Mouse (Mus musculus): ENCODE results near the gene Susd2. TPM values are rescaled to one million over a fixed set of nuclear protein-coding genes. Genes with fewer than 3 reads are reported as not detected.

Susd2 gene
- polyA plus RNA-seq, 1 experiment: 193 TPM

GRCm38 (mm10) chr10:75654053-75654452 is 10.2 kb upstream of the Susd2 start:
- 71% methylated on average over 4 of the region's 4 CpGs for whole genome bisulfite sequencing

GRCm38 (mm10) chr10:75651381-75652068 is 7.7 kb upstream of the Susd2 start:
- TF ChIP-seq CTCF (conservative IDR thresholded peaks at IDR 0.05; ENCODE audit: insufficient read depth, insufficient read length, low read depth, low read length) (no peak), POLR2A (IDR thresholded peaks at IDR 0.05; ENCODE audit: low read depth, low read length) (no peak)

More at GRCm38 (mm10) chr10:75654053-75654452, 10.2 kb upstream of the Susd2 start:
- Histone ChIP-seq H3K27me3 (replicated peaks; ENCODE audit: control insufficient read depth, insufficient read depth, low read length) (no peaks in the 10 kb centered on the region), H3K36me3 (ENCODE audit: control insufficient read depth, insufficient read depth, low read length) (no peaks in the 10 kb centered on the region), H3K4me3 (ENCODE audit: insufficient read depth, low read depth, low read length) (no peak overlapping the region), H3K27ac (ENCODE audit: insufficient read depth, low read depth, low read length) (no peak overlapping the region), H3K4me1 (ENCODE audit: control insufficient read depth, insufficient read depth, low read length) (peaks cover 5% of the 10 kb centered on the region; the same call in 1 of the 2 replicates)
- peak; percentile 65 for DNase-seq
- TF ChIP-seq POLR2A (IDR thresholded peaks at IDR 0.05; ENCODE audit: low read depth, low read length): no peak
- no peak for TF ChIP-seq CTCF (conservative IDR thresholded peaks at IDR 0.05; ENCODE audit: insufficient read depth, insufficient read length, low read depth, low read length)

GRCm38 (mm10) chr10:75650306-75650902 is 6.6 kb upstream of the Susd2 start:
- no peaks in the 10 kb centered on the region for H3K27me3 ChIP-seq (replicated peaks; ENCODE audit: control insufficient read depth, insufficient read depth, low read length)
- no peaks in the 10 kb centered on the region for H3K36me3 ChIP-seq (ENCODE audit: control insufficient read depth, insufficient read depth, low read length)
- no peak for TF ChIP-seq POLR2A (IDR thresholded peaks at IDR 0.05; ENCODE audit: low read depth, low read length)
- no peak for TF ChIP-seq CTCF (conservative IDR thresholded peaks at IDR 0.05; ENCODE audit: insufficient read depth, insufficient read length, low read depth, low read length)
- no peak overlapping the region for H3K4me3 ChIP-seq (ENCODE audit: insufficient read depth, low read depth, low read length)
- peaks cover 5% of the 10 kb centered on the region; the same call in 1 of the 2 replicates for H3K4me1 ChIP-seq (ENCODE audit: control insufficient read depth, insufficient read depth, low read length)
- WGBS: 87% methylated on average over 6 of the region's 6 CpGs
- DNase-seq: no peak
- no peak overlapping the region for H3K27ac ChIP-seq (ENCODE audit: insufficient read depth, low read depth, low read length)

More at GRCm38 (mm10) chr10:75651381-75652068, 7.7 kb upstream of the Susd2 start:
- no peak overlapping the region for H3K27ac ChIP-seq (ENCODE audit: insufficient read depth, low read depth, low read length)
- DNase-seq: peak; percentile 81
- H3K36me3 ChIP-seq (ENCODE audit: control insufficient read depth, insufficient read depth, low read length): no peaks in the 10 kb centered on the region
- WGBS: 71% methylated on average over 16 of the region's 16 CpGs
- no peak overlapping the region for H3K4me3 ChIP-seq (ENCODE audit: insufficient read depth, low read depth, low read length)
- no peaks in the 10 kb centered on the region for H3K27me3 ChIP-seq (replicated peaks; ENCODE audit: control insufficient read depth, insufficient read depth, low read length)
- peaks cover 5% of the 10 kb centered on the region; the same call in 1 of the 2 replicates for H3K4me1 ChIP-seq (ENCODE audit: control insufficient read depth, insufficient read depth, low read length)

GRCm38 (mm10) chr10:75649406-75649995 is 5.7 kb upstream of the Susd2 start:
- no peaks in the 10 kb centered on the region for H3K36me3 ChIP-seq (ENCODE audit: control insufficient read depth, insufficient read depth, low read length)
- H3K27ac ChIP-seq (ENCODE audit: insufficient read depth, low read depth, low read length): no peak overlapping the region
- TF ChIP-seq POLR2A (IDR thresholded peaks at IDR 0.05; ENCODE audit: low read depth, low read length) (no peak), CTCF (conservative IDR thresholded peaks at IDR 0.05; ENCODE audit: insufficient read depth, insufficient read length, low read depth, low read length) (no peak)
- no peak overlapping the region for H3K4me3 ChIP-seq (ENCODE audit: insufficient read depth, low read depth, low read length)
- H3K4me1 ChIP-seq (ENCODE audit: control insufficient read depth, insufficient read depth, low read length): peaks cover 7% of the 10 kb centered on the region; the same call in 1 of the 2 replicates
- no peak for DNase-seq
- no peaks in the 10 kb centered on the region for H3K27me3 ChIP-seq (replicated peaks; ENCODE audit: control insufficient read depth, insufficient read depth, low read length)
- 92% methylated on average over 4 of the region's 4 CpGs for WGBS

GRCm38 (mm10) chr10:75649001-75649400 is 5.2 kb upstream of the Susd2 start:
- Histone ChIP-seq H3K36me3 (ENCODE audit: control insufficient read depth, insufficient read depth, low read length) (no peaks in the 10 kb centered on the region), H3K4me1 (ENCODE audit: control insufficient read depth, insufficient read depth, low read length) (peaks cover 8% of the 10 kb centered on the region; the same call in 1 of the 2 replicates), H3K27me3 (replicated peaks; ENCODE audit: control insufficient read depth, insufficient read depth, low read length) (no peaks in the 10 kb centered on the region), H3K27ac (ENCODE audit: insufficient read depth, low read depth, low read length) (no peak overlapping the region), H3K4me3 (ENCODE audit: insufficient read depth, low read depth, low read length) (no peak overlapping the region)
- DNase-seq: no peak
- 83% methylated on average over 7 of the region's 7 CpGs for WGBS
- TF ChIP-seq CTCF (conservative IDR thresholded peaks at IDR 0.05; ENCODE audit: insufficient read depth, insufficient read length, low read depth, low read length) (no peak), POLR2A (IDR thresholded peaks at IDR 0.05; ENCODE audit: low read depth, low read length) (no peak)

GRCm38 (mm10) chr10:75648091-75648490 is 4.3 kb upstream of the Susd2 start:
- 61% methylated on average over 6 of the region's 6 CpGs for WGBS
- no peak overlapping the region for H3K27ac ChIP-seq (ENCODE audit: insufficient read depth, low read depth, low read length)
- H3K4me1 ChIP-seq (ENCODE audit: control insufficient read depth, insufficient read depth, low read length): peaks cover 8% of the 10 kb centered on the region; the same call in 1 of the 2 replicates
- H3K27me3 ChIP-seq (replicated peaks; ENCODE audit: control insufficient read depth, insufficient read depth, low read length): no peaks in the 10 kb centered on the region
- TF ChIP-seq CTCF (conservative IDR thresholded peaks at IDR 0.05; ENCODE audit: insufficient read depth, insufficient read length, low read depth, low read length) (no peak), POLR2A (IDR thresholded peaks at IDR 0.05; ENCODE audit: low read depth, low read length) (no peak)
- H3K4me3 ChIP-seq (ENCODE audit: insufficient read depth, low read depth, low read length): no peak overlapping the region
- H3K36me3 ChIP-seq (ENCODE audit: control insufficient read depth, insufficient read depth, low read length): no peaks in the 10 kb centered on the region
- DNase-seq: peak; percentile 47

- DNase-seq: peak; percentile 92
- Histone ChIP-seq H3K27me3 (replicated peaks; ENCODE audit: control insufficient read depth, insufficient read depth, low read length) (no peaks in the 10 kb centered on the region), H3K27ac (ENCODE audit: insufficient read depth, low read depth, low read length) (0 out of 2 replicates have a peak overlapping the region, but pooled peaks have one; percentile 7), H3K4me1 (ENCODE audit: control insufficient read depth, insufficient read depth, low read length) (peaks cover 12% of the 10 kb centered on the region; the same call in 1 of the 2 replicates), H3K36me3 (ENCODE audit: control insufficient read depth, insufficient read depth, low read length) (no peaks in the 10 kb centered on the region), H3K4me3 (ENCODE audit: insufficient read depth, low read depth, low read length) (no peak overlapping the region)
- no peak for TF ChIP-seq CTCF (conservative IDR thresholded peaks at IDR 0.05; ENCODE audit: insufficient read depth, insufficient read length, low read depth, low read length)
- 54% methylated on average over 3 of the region's 3 CpGs for WGBS
Observed at GRCm38 (mm10) chr10:75647362-75647761, 3.6 kb upstream of the Susd2 start.

Measured in kidney, adult 2 months (tissue).